Mouse (Mus musculus): ENCODE data around the gene Tmigd1. TPM values are rescaled to one million over a fixed set of nuclear protein-coding genes. Genes with fewer than 3 reads are reported as not detected.
A peak's percentile ranks its signal among the peaks of the same experiment; 100 is the strongest.
"Not testable (repeated sequence)": the region's sequence is repeated elsewhere in the genome, so short reads cannot be mapped to it uniquely, and the experiment has no call there.

Gene Tmigd1
- total RNA-seq, 2 experiments from 2014 or later: not detected

DNA sequence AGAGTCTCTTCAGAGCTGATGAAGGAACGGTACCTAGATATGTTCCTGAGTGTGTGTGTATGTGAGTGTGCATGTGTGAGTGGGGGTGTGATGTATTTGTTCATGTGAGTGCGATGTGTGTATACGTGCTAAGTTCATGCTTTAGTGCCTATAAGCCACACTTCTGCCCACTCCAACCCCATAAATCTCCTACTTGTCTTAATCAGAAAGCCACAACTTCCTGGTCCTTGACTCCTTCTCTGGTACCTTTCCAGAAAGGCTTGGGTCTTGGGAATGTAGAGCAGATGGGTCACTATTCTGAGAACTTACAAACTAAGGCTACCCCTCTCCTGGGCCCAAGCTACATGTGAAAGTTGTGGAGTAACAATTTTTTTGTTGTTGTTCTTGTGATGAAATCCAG is 3.2 kb upstream of the Tmigd1 start:
- no peak for DNase-seq (ENCODE audit: low spot score)

DNA sequence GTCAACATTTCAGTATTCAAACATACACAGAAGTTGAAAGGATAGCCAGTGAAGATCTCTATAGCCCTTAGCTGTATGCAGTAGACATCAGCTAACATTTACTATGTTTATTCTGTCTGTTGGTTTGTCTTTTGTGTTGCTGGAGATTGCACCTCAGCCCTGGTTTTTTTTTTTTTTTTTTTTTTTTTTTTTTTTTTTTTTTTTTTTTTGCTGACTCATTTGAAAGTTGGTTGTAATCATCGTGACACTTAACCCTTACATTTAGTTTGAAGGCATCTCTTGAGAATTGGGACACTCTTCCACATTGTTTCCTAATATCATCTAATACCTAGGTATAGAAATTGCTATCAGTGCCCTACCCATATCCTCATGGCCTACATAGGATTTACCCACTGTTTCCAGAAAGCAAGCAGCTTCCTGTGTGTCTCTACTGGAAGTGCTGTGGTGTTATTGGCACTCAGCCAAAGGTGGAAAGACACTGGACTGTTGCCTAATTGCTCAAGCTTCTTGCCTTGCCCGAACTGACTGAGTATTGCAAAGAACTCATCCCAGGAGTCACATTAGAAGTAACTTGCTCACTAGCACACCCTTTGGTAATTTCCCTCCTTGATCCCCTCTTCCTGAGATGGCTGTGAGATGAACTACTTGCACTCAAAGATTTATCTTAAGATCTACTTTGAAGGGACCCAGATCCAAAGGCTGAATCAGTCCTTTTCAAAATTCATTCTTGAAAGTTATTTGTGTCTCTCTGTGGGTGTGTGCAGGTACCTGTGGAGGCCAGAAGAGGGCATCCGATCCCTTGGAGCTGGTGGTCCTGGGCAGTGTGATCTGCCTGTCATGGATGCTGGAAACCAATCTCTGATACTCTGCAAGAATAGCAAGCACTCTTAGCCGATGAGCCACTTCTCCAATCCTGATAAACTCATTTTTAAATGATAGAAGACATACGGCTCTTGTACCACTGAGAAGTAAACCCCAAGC is 1.9 kb upstream of the Tmigd1 start:
- peak; percentile 40 for DNase-seq (ENCODE audit: low spot score)

DNA sequence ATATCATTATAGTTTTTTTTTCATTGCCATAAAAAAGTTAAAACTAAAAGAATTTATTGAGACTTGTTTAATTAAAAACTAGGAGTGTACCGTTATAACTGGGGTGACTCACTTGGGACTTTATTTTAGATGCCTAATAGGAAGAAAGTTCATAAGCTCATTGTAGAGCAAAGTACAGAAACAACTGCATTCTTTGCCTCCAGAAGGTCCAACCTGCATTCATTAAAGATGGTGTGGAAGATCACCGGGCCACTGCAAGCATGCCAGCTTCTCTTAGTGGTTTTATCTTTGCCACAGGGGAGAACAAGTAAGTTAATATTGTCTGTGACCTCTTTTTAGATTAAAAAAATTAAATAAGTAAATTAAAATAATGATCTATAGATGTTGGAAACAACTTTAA is 2.4 kb downstream of the Tmigd1 start:
- no peak for DNase-seq (ENCODE audit: low spot score)

DNA sequence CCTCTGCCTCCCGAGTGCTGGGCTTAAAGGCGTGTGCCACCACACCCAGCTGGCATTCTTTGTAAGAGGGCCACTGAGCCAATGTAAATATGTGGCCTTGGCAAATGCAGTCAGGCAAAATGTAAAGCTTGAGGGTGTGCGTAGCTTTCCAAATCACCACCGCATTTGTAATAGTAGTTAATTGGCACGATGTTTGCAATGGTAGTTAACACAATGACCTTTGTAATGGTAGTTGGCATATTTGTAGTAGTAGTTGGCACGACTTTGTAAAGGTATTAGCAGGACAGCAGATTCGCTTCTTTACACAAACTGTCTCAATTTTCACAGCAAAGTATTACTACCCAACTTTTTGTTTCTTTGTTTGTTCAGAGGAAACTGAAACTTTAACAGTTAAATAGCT is 6.7 kb downstream of the Tmigd1 start:
- no peak for DNase-seq (ENCODE audit: low spot score)

DNA sequence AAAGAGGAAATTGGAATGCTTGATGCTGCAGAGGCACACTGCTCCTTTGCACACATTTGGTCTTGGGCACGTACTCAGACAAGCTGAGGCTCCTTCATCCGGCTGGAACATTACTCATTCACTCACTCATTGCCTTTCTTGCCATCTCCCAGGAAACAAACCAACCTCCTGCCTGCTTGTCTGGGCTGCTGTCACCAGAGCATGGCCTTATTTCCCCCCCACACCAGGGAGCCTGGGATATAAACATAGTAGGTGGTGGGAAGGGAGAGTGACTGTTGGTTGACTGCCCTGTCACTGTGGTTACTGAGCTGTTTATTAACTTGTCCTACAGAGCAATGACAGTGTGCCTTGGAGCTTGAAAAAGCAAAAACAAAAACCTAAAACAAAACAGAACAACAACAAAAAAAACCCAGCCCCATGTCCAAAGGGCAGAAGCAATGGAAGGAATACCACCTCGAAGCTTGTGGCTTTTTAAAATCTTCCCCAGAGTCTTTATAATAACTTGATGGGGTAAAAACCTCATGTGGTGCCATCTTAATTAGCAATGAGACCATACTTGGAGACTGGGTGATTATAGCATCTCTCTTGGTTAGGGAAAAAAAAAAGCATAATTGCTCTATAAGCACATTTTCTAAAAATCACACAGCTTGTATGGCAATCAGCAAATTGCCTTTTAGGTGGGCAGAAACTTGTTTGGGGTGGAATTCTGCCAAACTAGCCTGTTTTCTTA is 9.5 kb downstream of the Tmigd1 start:
- DNase-seq (ENCODE audit: low spot score): no peak

DNA sequence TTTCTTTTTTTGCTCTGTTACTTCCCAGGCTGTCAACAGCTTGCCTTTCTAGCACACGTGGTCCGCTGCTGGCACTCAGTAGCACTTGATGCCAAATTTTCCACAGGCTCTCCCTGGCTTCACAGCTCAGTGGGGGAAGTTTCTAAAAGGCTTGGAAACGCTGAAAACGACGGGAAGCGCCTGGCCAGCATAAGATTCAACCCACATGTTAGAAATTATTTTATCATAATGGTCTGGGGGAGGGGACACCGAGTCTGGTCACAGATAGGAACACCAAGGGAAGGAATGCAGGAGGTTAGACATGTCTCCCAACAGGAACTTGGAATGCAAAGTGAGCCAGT is 10.1 kb downstream of the Tmigd1 start:
- DNase-seq (ENCODE audit: low spot score): no peak

DNA sequence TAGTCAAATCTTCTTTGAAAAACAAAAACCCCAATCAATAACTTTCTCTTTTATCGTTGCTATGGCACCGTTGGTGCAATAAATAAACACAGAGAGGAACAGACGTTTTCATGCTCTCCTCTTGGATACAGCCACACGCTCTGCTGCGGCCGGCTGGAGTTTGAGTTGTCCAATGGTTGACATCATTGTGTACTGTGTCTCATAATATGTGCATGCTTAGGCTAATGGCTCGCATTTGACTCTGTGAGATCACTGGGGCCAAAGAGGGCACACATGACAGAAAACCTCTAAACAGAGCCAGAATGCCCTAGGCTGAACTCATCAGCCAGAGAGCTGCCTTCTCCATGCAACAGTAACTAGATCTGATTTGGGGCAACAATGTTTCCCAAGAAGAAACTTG is 12.4 kb downstream of the Tmigd1 start:
- DNase-seq (ENCODE audit: low spot score): no peak

DNA sequence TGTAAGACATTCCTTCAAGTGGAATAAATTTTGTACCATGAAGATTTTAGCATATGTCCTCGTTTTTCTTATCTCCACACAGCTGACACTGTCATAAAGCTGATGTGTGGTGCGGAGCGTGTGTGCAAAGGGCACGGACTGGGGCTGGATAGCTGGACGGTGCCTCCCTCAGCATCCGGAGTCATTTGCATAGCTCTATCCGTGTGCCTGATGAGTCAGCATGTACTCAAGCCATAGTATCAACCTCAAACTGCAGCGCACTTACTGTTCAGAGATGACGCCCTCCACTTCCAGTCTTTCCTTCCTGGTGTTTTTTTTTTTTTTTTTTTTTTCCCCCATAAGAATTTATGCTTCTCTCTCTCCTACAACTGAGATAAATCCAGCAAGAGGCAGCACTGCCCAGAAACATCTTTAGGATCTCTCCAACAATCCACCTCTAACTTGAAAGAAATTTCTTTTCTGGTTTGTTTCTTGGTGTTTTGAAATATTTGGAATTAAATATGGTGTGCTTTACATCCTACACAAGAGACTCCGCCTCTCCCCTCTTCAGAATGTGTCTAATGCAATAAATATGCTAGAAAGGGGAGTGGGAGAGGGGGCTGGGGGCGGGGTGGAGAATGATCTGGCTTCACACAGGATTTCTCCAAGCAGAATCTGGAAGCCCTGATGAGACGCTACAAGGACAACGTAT is 14.7 kb downstream of the Tmigd1 start:
- no peak for DNase-seq (ENCODE audit: low spot score)

DNA sequence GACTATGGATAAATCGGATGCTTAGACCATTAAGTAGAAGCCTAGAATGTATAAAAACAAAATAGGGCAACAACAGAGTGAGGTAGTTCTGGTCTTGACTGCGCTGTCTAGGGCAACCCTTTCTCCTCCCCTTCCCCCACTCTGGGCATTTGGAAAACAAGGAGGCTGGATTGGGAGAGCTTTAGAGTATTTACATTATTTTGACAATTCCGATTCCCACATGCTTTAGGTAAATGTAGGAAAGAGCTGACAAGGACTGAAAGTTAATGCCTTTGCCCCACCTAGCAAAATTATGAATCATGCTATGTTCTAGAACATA is 15.2 kb downstream of the Tmigd1 start:
- no peak for DNase-seq (ENCODE audit: low spot score)

DNA sequence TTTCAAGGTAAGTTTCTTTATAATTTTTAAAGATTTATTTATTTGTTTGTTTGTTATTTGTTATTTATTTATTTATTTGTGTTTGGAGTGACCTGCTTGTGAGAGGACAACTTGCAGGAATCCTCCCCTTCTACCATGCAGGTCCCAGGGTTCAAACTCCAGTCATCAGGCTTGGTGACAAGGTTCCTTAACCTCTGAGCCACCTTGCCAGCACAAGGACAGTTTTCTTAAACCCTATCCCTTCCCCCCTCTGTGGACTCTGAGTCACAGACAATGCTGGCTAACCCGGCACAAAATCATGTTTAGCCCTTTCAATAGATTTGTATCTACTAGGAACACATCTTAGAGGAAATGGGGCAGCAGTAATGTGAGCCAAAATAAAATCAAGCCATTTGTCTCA is 18.6 kb downstream of the Tmigd1 start:
- no peak for DNase-seq (ENCODE audit: low spot score)

DNA sequence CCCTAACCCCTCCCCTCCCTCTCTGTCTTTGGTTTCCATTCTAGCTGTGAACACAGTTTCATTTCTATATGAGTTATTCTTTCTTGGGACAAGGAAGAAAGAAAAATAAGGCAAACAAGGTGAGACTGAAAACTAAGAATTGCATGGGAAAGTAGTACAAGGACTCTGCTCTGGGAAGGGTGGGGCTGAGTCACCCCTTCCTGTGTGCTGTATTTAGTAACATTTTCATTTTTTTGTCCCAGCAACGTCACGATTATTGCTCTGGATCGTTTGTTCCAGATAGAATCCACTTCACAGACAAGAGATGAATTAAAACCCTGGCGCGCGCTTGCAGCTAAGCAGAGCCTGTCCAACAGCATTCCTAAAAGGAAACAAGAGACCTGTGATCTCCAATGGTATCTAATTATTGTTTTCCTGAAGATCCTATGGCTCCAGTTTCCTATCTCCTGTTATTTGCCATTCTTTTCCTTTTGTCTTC is 22.8 kb downstream of the Tmigd1 start, which contains the start of gene Blmh:
Gene Blmh, plus strand, starts transcription at position 51 of the 478 bp plus-strand sequence.
- DNase-seq (ENCODE audit: low spot score): no peak

DNA sequence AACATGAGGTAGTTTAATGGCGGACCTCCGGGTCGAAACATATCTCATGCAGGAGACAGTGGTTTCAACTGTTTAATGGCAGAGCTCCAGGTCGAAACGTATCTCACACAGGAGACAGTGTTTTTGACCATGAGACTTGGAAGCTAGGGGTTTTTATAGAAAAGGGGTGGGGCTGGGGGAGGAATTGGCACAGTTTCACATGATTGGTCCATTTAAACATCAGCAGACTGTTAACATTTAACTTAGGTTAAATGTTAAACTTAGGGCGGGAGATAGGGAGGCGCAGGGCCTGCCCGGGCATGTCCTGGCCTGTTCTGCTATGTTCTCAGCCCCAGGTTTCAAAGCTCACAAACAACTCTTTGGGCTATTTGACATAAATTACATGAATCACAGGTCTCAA is 26.6 kb downstream of the Tmigd1 start:
- DNase-seq (ENCODE audit: low spot score): not testable (repeated sequence)

DNA sequence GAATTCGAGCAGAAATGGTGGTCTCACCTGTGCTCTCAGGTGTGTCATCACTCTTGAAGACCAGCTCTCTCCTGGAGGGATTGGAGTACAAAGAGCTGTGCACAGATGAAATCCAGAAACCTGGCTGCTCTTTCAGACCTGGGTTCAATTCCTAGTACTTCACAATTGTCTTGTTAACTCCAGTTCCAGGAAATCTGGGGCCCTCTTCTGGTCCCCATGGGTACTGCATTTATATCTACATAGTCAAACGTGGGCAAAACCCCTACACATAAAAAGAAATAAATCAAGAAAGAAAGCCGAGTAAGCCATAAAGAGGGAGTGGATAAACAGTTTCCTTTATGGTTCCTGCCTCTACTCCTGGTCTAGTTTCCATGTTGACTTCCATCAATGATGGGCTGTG is 31.2 kb downstream of the Tmigd1 start:
- no peak for DNase-seq (ENCODE audit: low spot score)

DNA sequence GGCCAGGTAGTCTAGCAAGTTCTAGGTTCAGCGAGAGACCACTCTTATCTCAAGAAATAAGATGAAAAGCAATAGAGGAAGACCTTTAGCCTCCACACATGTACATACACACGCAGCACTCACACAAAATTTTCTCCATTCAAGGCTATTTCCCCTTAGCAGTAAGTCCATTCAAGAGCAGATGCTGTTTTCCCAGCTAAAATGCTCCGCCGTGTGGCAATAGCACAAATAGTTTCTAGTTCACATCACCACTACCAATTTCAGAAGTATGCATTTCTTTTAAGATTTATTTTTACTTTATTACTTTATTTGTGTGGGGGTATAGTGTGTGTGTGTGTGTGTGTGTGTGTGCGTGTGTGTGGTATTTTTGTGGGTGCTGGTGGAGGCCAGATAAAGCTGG is 34.6 kb downstream of the Tmigd1 start:
- no peak for DNase-seq (ENCODE audit: low spot score)

DNA sequence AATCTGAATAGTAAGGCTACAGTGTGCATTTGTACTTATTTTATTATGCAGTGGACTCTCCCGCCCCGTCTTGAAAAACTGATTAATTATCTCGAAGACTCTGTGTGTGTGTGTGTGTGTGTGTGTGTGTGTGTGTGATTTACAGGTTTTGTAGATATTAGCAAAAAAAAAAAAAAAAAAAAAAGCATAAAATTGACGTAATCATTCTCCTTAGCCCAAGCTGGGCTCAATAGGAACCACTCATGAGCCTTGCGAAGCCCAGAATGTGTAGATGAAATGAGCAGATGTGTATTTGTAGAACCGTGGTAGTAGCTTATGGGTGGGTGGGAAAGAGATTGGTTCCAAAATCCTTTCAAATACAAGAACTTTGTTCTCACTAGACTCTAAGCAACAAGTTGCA is 42.9 kb downstream of the Tmigd1 start:
- no peak for DNase-seq (ENCODE audit: low spot score)

DNA sequence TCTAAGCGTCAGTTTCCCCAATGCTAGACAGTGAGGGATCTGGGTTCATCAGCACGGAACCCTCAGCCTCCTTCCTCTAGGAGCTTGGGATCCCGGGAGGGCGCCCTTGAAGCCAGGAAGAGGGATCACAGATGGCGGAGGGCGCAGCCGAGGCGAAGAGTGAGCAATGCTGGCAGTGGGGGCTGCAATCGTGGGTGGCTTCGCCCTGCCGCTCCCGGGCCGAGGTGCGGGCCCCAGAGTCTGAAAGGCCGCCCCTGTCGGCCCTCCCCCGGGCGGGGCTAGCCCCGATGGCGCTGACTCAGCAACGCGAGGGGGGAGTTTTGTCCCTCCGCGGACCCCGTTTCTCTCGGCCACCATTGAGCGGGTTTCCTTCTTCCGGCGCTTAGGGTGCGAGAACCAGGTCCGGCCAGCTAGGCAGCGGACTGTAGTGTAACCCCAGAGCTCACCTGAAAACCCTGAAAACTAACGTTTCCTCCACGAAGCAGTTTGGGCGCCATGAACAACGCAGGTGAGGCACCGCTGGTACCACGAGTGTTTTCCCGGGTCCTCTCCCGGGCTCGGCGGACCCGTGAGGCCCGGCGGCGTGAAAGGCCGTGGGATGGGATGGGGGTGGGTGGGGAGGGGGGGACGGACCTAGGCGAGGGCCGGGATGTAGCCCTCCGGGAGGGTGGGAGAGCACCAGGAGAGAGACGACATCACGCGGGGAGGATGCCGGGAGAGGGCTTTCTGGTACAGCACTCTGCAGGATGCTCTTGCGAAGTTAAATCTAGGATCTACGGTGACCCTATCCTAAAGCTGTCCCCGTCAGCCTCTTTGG is 43.6 kb downstream of the Tmigd1 start:
- DNase-seq (ENCODE audit: low spot score): peak; percentile 91

DNA sequence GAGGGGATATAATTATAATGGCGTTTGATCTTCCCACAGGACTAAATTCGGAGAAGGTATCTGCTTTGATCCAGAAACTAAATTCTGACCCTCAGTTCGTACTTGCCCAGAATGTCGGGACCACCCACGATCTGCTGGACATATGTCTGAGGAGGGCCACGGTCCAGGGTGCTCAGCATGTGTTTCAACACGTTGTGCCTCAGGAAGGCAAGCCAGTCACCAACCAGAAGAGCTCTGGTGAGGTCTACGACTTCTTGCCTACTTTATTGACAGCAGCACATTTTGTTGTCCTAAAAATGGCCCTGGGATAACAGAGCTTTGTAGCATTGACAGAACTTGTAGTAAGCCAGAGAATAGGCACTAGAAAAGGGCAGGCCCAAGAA is 44.2 kb downstream of the Tmigd1 start:
- no peak for DNase-seq (ENCODE audit: low spot score)

DNA sequence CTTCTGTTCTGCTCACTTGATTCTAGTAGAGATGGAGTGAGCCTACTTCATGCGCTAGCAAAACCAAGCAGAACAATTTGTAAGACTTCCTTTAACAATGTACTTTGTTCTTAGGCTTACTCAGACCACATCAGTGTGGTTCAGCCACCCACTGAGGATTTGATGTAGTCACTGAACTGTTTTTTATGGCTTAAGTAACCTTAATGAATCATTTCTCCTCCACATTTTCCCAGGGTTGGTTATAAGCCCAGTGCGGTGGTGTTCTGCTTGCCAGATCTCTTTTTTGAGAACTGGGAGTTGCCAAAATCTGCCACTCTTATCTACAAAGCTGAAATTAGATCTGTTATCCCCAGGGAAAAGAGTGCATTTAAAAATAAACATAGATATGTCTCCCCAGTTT is 51.6 kb downstream of the Tmigd1 start:
- no peak for DNase-seq (ENCODE audit: low spot score)

DNA sequence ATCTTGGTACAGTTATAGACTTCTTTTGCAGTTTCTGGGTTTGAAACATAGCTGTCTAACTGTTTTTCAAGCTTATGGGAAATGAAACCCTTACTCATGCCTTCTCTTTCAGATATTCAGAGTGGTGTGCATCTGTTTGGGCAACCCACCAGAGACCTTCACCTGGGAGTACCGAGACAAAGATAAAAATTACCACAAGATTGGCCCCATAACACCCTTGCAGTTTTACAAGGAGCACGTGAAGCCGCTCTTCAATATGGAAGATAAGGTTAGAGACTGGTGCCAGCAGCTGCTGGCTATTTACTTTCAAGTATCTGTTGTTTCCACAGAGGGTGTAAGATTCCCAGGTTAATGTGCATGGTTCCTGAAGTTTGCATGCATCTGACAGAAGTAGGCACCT is 63.7 kb downstream of the Tmigd1 start:
- DNase-seq (ENCODE audit: low spot score): no peak

All from gastrocnemius, adult 18-20 months (tissue).